Mouse (Mus musculus) cerebellum, adult 8-10 months (tissue): ENCODE measurements at regions not wholly inside any gene's neighbourhood (a gene's known extent, or its start where the extent isn't known, plus 50 kb on each side); places are given as distances from the start of the nearest gene placed in this dataset.
A peak's percentile ranks its signal among the peaks of the same experiment; 100 is the strongest.

ENCODE experiments used
- DNase-seq: peaks from one replicate; pipeline ENCODE4 v3.0.0; 2022

DNA sequence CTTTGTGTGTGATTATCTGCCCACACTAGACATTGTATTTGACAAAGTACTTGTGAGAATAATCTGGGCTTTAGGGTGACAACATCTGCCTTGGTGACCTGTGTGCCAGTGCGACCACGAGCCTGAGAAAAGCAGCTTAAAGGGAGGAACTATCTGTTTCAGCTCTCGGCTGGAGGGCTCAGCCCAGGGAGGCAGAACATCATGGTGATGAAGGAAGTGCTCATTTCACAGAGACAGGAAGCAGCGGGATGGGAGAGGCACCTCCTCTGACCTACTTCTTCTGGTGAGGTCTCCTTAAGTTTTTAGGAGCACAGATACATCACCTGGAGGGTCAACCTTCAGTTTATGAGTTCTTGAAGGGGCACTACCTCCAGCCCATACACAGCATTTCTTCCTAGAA is 89.8 kb downstream of the Kif26a start:
- DNase-seq = no peak

- no peak for DNase-seq
These were observed 91.1 kb downstream of the Kif26a start for GRCm38 (mm10) chr12:112237061-112237490.

GRCm38 (mm10) chr12:112238834-112239233 is 92.8 kb downstream of the Kif26a start:
- DNase-seq = no peak

GRCm38 (mm10) chr12:112241740-112242171 is 95.7 kb downstream of the Kif26a start:
- DNase-seq = no peak

- DNase-seq = no peak
These were observed 97.2 kb downstream of the Kif26a start for GRCm38 (mm10) chr12:112243231-112243630.

DNA sequence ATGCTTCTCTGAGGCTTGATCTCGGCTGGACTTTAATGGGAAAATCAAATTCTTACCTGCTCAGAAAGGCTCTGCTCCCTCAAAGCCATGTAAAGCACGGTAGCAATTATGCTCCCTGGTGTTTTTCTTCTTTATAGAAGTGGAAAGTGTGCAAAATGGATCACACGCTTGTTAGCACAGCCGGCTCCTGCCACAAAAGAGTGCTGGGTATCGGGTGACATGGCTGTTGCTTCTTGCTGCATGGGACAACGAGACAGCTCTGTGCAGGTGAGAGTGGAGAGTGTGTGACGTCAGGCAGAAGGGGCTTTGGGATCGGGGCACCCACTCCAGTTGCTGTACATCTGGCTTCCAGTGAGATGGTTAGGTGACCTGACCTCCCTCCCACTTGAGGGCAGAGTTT is 104.9 kb downstream of the Kif26a start:
- DNase-seq = no peak

GRCm38 (mm10) chr12:112253461-112253860 is 107.5 kb downstream of the Kif26a start:
- no peak for DNase-seq

- no peak for DNase-seq
These were observed 109.2 kb downstream of the Kif26a start for GRCm38 (mm10) chr12:112255223-112255622.

DNA sequence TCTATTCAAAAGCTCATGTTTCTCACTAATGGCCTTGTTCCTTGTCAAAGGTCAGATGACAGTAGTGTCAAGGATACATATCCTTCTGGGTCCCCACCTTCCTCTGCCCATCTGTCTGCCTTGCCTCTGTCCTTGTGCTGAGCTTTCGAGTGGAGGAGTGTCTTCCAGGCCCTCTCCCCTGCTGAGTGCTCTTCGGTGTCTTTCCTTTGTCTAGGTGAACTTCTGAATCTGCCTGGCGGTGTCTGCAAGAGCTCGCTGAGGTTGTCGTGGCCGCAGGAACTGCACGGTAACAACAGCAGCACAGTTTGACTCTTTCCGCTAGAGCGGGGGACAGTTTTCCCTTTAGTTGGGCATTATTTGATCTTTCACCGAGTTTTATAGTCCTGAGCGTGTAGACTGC is 111.7 kb downstream of the Kif26a start:
- DNase-seq = no peak

DNA sequence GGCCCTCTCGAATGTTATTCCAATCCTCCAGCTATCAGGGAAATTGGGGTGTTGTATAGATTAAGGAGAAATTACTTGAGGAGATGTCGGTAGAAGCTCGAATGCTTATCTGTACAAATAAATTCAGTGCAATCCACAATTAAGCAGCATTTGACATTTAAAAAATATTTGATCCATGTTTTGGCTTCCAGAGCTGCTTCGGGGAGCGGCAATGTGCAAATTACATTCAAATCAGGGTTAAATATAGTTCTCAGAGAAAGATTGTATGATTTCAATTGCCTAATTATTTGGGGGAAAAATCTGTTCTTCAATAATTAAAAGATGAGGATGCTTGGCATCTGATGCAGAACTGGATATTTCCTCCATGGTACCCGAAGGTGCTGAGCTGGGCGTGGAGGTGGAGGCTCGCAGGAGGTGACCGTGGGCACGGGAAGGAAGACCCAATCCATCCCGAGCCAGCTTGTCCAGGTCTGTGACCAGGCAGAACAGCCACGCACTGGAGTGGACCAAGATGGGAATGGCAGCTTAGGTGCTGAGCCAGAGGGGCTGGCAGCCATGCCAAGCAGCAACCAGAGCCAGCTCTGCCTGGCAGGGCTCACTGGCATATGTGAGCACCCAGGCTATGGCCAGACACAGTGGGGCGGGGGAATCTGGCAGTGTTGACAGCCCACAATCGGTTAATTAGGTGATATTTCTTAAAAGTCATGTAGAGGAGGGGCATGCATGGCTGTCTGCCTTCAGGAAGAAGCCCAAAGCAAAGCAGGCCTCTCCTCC is 117.5 kb downstream of the Kif26a start:
- DNase-seq = peak; percentile 66

DNA sequence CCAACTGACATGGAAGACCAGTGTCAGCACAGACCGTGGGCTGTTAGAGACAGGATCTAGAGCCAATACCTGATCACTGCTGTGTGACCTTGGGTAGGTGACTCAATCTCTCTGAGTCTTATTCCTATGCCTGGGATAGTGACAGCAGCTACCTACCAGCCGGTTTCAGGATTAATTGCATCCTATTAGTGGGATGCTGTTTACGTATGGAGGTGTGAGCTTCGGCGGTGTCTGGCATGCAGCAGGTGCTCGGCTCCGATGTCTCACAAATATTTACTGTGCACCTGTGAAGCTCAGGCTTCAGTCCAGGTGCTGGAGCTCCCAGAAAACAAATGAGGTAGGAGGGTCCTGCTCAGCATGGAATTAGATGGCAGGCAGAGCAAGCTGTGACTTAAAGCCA is 118.2 kb downstream of the Kif26a start:
- no peak for DNase-seq

DNA sequence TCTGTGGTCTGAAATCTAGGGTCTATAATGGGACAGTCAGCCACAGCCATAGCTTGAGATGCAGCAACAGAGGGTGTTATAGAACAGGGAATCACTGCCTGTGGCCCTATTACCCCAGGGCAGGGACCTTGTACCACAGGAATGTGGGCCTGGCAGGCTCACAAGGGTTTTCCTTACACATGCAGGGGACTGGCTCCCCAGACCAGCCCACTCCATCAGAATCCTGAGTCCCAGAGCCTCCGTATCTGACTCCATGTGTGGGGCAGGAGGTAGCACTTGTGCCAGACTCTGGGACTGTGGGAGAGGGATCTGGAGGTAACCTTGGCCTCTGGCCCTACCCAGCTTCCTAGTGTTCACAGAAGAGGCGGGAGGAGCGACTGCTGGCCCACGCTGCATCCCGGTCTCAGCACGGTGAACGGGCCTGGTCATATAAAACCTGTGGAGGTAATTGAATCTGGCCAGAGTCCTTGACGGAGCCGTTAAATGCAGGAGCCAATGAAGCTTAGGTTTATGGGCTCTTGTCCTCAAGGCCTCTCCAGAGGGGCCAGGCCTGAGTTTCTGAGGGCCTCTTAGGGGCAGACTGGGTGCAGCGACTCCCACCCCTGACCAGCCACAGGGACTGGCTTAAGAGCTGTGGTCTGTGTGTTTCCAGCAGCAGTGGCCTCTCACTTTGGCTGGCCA is 119.4 kb downstream of the Kif26a start:
- no peak for DNase-seq

- DNase-seq = no peak
These were observed 128.0 kb downstream of the Kif26a start for GRCm38 (mm10) chr12:112274026-112274425.

GRCm38 (mm10) chr12:112274756-112275155 is 128.7 kb downstream of the Kif26a start:
- no peak for DNase-seq

GRCm38 (mm10) chr12:112276651-112277050 is 130.6 kb downstream of the Kif26a start:
- DNase-seq = no peak

- no peak for DNase-seq
These were observed 131.5 kb downstream of the Kif26a start for GRCm38 (mm10) chr12:112277511-112277910.

GRCm38 (mm10) chr12:112285096-112285495 is 139.1 kb downstream of the Kif26a start:
- no peak for DNase-seq

- DNase-seq = no peak
These were observed 142.8 kb downstream of the Kif26a start for GRCm38 (mm10) chr12:112288786-112289185.

- peak; percentile 11 for DNase-seq
These were observed 144.3 kb downstream of the Kif26a start for GRCm38 (mm10) chr12:112290299-112290698.

GRCm38 (mm10) chr12:112291748-112292561 is 145.9 kb downstream of the Kif26a start:
- DNase-seq = no peak

GRCm38 (mm10) chr12:112293105-112293504 is 147.1 kb downstream of the Kif26a start:
- DNase-seq = no peak

- DNase-seq = no peak
These were observed 149.4 kb downstream of the Kif26a start for GRCm38 (mm10) chr12:112295337-112295941.

DNA sequence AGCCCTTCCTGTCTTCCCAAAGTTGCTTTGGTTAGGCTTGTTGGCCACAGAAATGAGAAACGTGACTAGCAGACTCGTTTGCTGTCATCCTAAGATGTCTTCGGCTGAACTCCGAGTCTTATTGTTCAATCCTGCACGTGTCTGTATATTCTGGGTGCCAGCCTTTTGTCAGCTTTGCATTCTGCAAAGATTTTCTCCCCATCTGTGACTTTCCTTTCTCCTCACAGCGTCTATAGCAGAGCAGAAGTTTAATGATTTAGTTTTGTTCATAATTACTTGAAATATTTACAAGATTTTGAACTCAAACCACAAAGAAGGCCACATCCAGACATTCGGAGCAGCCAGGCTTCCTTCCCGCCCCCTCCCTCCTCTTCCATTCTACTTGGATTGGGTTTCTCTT is 152.5 kb downstream of the Kif26a start:
- no peak for DNase-seq
